Comparison of ENCODE assay signal across 8 mouse cellular contexts in genomic region chr19:32956916-32957558, GRCm38 (mm10).
A peak's percentile ranks its signal among the peaks of the same experiment; 100 is the strongest.
DNase-seq lines count a peak whose midpoint lies in the region; ATAC-seq and TF ChIP-seq lines count a peak whose summit lies in the region.

No protein-coding gene starts in this region.

- no peaks in the 10 kb centered on the region for H3K36me3 ChIP-seq in forebrain, embryonic 10.5 days (replicated peaks)
- H3K36me3 ChIP-seq in limb, embryonic 10.5 days = no peaks in the 10 kb centered on the region
- H3K36me3 ChIP-seq in midbrain, embryonic 12.5 days = no peaks in the 10 kb centered on the region

- peak overlapping the region; percentile 62; the same call in 1 of the 2 replicates for H3K27ac ChIP-seq in forebrain, embryonic 10.5 days
- no peak overlapping the region for H3K27ac ChIP-seq in limb, embryonic 10.5 days
- no peak overlapping the region for H3K27ac ChIP-seq in midbrain, embryonic 12.5 days (replicated peaks)
- H3K27ac ChIP-seq in cerebellum, adult 2 months (ENCODE audit: insufficient read depth, low read length) = no peak overlapping the region

- peak overlapping the region; percentile 39 for H3K4me2 ChIP-seq in midbrain, embryonic 12.5 days (replicated peaks)

- peaks cover 50% of the 10 kb centered on the region for H3K4me1 ChIP-seq in forebrain, embryonic 10.5 days
- peaks cover 21% of the 10 kb centered on the region for H3K4me1 ChIP-seq in limb, embryonic 10.5 days
- H3K4me1 ChIP-seq in midbrain, embryonic 12.5 days = peaks cover 21% of the 10 kb centered on the region
- H3K4me1 ChIP-seq in cerebellum, adult 2 months (ENCODE audit: control insufficient read depth, insufficient read depth, low read length) = no peaks in the 10 kb centered on the region

- H3K9me3 ChIP-seq in forebrain, embryonic 10.5 days = no peaks in the 10 kb centered on the region
- no peaks in the 10 kb centered on the region for H3K9me3 ChIP-seq in limb, embryonic 10.5 days (replicated peaks)
- no peaks in the 10 kb centered on the region for H3K9me3 ChIP-seq in midbrain, embryonic 12.5 days

- TF ChIP-seq POLR2A in cerebellum, adult 2 months (IDR thresholded peaks at IDR 0.05; ENCODE audit: borderline replicate concordance, insufficient read depth, low read length) = no peak

- no peak for TF ChIP-seq CTCF in cerebellum, adult 2 months (IDR thresholded peaks at IDR 0.05; ENCODE audit: borderline replicate concordance, insufficient read depth, low read depth, low read length)

- WGBS in forebrain, embryonic 10.5 days = 2% methylated on average over 13 of the region's 13 CpGs
- 1% methylated on average over 13 of the region's 13 CpGs for WGBS in limb, embryonic 10.5 days
- whole genome bisulfite sequencing in midbrain, embryonic 12.5 days = 2% methylated on average over 13 of the region's 13 CpGs
- WGBS in cerebellum, adult 2 months = 14% methylated on average over 13 of the region's 13 CpGs

- peak overlapping the region; percentile 39 for H3K4me3 ChIP-seq in forebrain, embryonic 10.5 days
- H3K4me3 ChIP-seq in limb, embryonic 10.5 days = peak overlapping the region; percentile 42
- no peak overlapping the region for H3K4me3 ChIP-seq in midbrain, embryonic 12.5 days
- no peak overlapping the region for H3K4me3 ChIP-seq in cerebellum, adult 2 months (replicated peaks; ENCODE audit: insufficient read depth, low read depth, low read length)

- ATAC-seq in midbrain, embryonic 12.5 days (ENCODE audit: low FRiP score, low read depth) = no peak

- DNase-seq in left cerebral cortex, adult 11 months (ENCODE audit: low spot score) = peak; percentile 36
- DNase-seq in left cerebral cortex, postnatal 4 days = no peak
- no peak for DNase-seq in forebrain, embryonic 10.5 days (ENCODE audit: extremely low spot score, low spot score)
- peak; percentile 52 for DNase-seq in limb, embryonic 10.5 days (ENCODE audit: low spot score)
- peak; percentile 26 for DNase-seq in yolk sac, embryonic 10.5 days (ENCODE audit: low spot score)
- DNase-seq in cerebellum, adult 2 months = no peak
- no peak for DNase-seq in right cerebral cortex, postnatal 25 days

- H3K27me3 ChIP-seq in forebrain, embryonic 10.5 days (ENCODE audit: poor library complexity, severe bottlenecking) = peaks cover 13% of the 10 kb centered on the region; the same call in 1 of the 2 replicates
- H3K27me3 ChIP-seq in limb, embryonic 10.5 days (ENCODE audit: low read depth, poor library complexity, severe bottlenecking) = peaks cover 13% of the 10 kb centered on the region; the same call in 1 of the 2 replicates
- peaks cover 21% of the 10 kb centered on the region for H3K27me3 ChIP-seq in midbrain, embryonic 12.5 days
- no peaks in the 10 kb centered on the region for H3K27me3 ChIP-seq in cerebellum, adult 2 months (ENCODE audit: control insufficient read depth, insufficient read depth, low read length)

- H3K9ac ChIP-seq in midbrain, embryonic 12.5 days (replicated peaks) = no peak overlapping the region

- intact Hi-C loops in left cerebral cortex, postnatal 4 days (cut with DNase I) = no loop called here

Comparison
In these comparisons a context has a peak if more than half of its experiments do, and no peak if none do; other contexts are left out.
1. DNase-seq: peak in left cerebral cortex, adult 11 months (single experiment), limb, embryonic 10.5 days (single experiment) and yolk sac, embryonic 10.5 days (single experiment); none in left cerebral cortex, postnatal 4 days (single experiment), forebrain, embryonic 10.5 days (single experiment), cerebellum, adult 2 months (0 of 2) and right cerebral cortex, postnatal 25 days (single experiment).
2. H3K4me3 ChIP-seq: peak in forebrain, embryonic 10.5 days (single experiment) and limb, embryonic 10.5 days (single experiment); none in midbrain, embryonic 12.5 days (single experiment) and cerebellum, adult 2 months (single experiment).